In the genomic region with DNA sequence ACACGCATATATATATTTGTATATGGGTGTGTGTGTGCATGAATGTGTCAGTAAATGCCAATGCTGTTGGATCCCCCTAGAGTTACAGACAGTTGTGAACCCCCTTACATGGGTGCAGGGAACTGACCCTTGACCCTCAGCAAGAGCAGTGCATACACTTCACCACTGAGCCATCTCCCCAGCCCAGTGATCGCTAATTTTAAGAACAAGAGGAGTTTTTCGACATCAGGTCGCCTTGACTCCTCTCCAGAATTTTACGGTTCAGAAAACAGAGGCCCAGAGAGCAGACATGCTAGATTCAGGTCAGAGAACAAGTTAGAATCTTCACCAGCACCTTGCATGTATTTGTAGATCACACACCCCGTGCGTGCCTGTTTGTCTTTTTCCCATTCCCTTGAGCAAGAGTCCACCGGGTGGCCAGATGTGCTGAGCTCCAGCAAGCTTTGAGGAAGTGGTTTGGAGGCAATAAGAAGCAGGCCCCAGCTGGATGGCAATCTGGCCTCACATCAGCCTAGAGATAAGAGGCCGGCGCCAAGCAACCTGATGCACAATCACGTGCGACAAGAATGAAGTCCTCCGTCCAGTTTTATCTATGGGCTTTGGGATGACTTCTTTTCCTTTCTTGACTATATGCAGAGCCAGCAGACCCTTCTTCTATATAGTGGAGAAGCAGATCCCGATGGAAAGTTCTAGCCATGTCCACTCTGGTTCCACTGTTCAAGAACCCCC, we compare ENCODE assay signal across 20 mouse cellular contexts. TPM values are rescaled to one million over a fixed set of nuclear protein-coding genes. Genes with fewer than 3 reads are reported as not detected.
DNase-seq lines count a peak whose midpoint lies in the region; ATAC-seq lines count a peak whose summit lies in the region.
"Had no signal": no experiment of that assay in that cellular context is flagged by ENCODE, and none has a peak within 500 bp of the region (broad histone marks: within the 10 kb centered on the region; RNA-seq: fewer than 3 reads in every experiment).

No protein-coding gene starts in this region.

- no peaks in the 10 kb centered on the region for H3K9me3 ChIP-seq in heart, embryonic 10.5 days
- no peaks in the 10 kb centered on the region for H3K9me3 ChIP-seq in heart, embryonic 12.5 days (replicated peaks)
- no peaks in the 10 kb centered on the region for H3K9me3 ChIP-seq in midbrain, embryonic 11.5 days (ENCODE audit: control insufficient read depth, low read length)
- no peaks in the 10 kb centered on the region for H3K9me3 ChIP-seq in midbrain, embryonic 15.5 days
- H3K9me3 ChIP-seq in forebrain, embryonic 16.5 days (ENCODE audit: control insufficient read depth, low read length), result no peaks in the 10 kb centered on the region
- H3K9me3 ChIP-seq: embryonic facial prominence, embryonic 13.5 days; heart, embryonic 15.5 days; hindbrain, embryonic 12.5 days had no signal

- 66% methylated on average over 14 of the region's 14 CpGs for WGBS in heart, embryonic 10.5 days
- WGBS in heart, embryonic 12.5 days, result 60% methylated on average over 14 of the region's 14 CpGs
- WGBS in midbrain, embryonic 11.5 days, result 84% methylated on average over 14 of the region's 14 CpGs
- 84% methylated on average over 14 of the region's 14 CpGs for WGBS in midbrain, embryonic 15.5 days
- 89% methylated on average over 14 of the region's 14 CpGs for WGBS in forebrain, embryonic 16.5 days

- H3K4me1 ChIP-seq in heart, embryonic 10.5 days, result no peaks in the 10 kb centered on the region
- H3K4me1 ChIP-seq in heart, embryonic 12.5 days (replicated peaks), result no peaks in the 10 kb centered on the region
- H3K4me1 ChIP-seq in midbrain, embryonic 11.5 days (ENCODE audit: control insufficient read depth, insufficient read depth, low read length), result no peaks in the 10 kb centered on the region
- H3K4me1 ChIP-seq in midbrain, embryonic 15.5 days, result no peaks in the 10 kb centered on the region
- 0 out of 2 replicates have a peak, but pooled peaks cover 2% of the 10 kb centered on the region for H3K4me1 ChIP-seq in forebrain, embryonic 16.5 days (replicated peaks; ENCODE audit: control insufficient read depth, insufficient read depth, low read length)
- H3K4me1 ChIP-seq: heart, embryonic 15.5 days; hindbrain, embryonic 12.5 days had no signal

- H3K4me3 ChIP-seq in heart, embryonic 10.5 days, result no peak overlapping the region
- H3K4me3 ChIP-seq in heart, embryonic 12.5 days, result no peak overlapping the region
- H3K4me3 ChIP-seq in midbrain, embryonic 11.5 days (ENCODE audit: low read depth, low read length), result no peak overlapping the region
- no peak overlapping the region for H3K4me3 ChIP-seq in midbrain, embryonic 15.5 days
- no peak overlapping the region for H3K4me3 ChIP-seq in forebrain, embryonic 16.5 days (replicated peaks; ENCODE audit: low read length)
- H3K4me3 ChIP-seq: embryonic facial prominence, embryonic 13.5 days; heart, embryonic 15.5 days; hindbrain, embryonic 12.5 days had no signal

- DNase-seq in heart, embryonic 10.5 days (ENCODE audit: low spot score), result peak; percentile 53
- peak; percentile 57 for DNase-seq in midbrain, embryonic 11.5 days (ENCODE audit: low spot score, missing footprints)
- DNase-seq: adrenal gland, adult 2 months; adrenal gland, postnatal 36 days; cerebellum, adult 2 months; cerebellum, postnatal 10 days; embryo, embryonic 11 days; gastrocnemius, postnatal 14 days had no signal

- H3K9ac ChIP-seq in heart, embryonic 12.5 days, result no peak overlapping the region
- no peak overlapping the region for H3K9ac ChIP-seq in midbrain, embryonic 11.5 days (ENCODE audit: low read length)
- no peak overlapping the region for H3K9ac ChIP-seq in midbrain, embryonic 15.5 days
- H3K9ac ChIP-seq in forebrain, embryonic 16.5 days (replicated peaks; ENCODE audit: low read depth, low read length), result no peak overlapping the region
- H3K9ac ChIP-seq: embryonic facial prominence, embryonic 13.5 days; heart, embryonic 15.5 days; hindbrain, embryonic 12.5 days had no signal

- no peaks in the 10 kb centered on the region for H3K27me3 ChIP-seq in heart, embryonic 10.5 days (ENCODE audit: insufficient read depth, poor library complexity, severe bottlenecking)
- no peaks in the 10 kb centered on the region for H3K27me3 ChIP-seq in heart, embryonic 12.5 days (replicated peaks)
- H3K27me3 ChIP-seq in midbrain, embryonic 11.5 days (ENCODE audit: control insufficient read depth, insufficient read depth, low read length), result no peaks in the 10 kb centered on the region
- no peaks in the 10 kb centered on the region for H3K27me3 ChIP-seq in midbrain, embryonic 15.5 days (replicated peaks)
- no peaks in the 10 kb centered on the region for H3K27me3 ChIP-seq in forebrain, embryonic 16.5 days (replicated peaks; ENCODE audit: control insufficient read depth, insufficient read depth, low read length)
- H3K27me3 ChIP-seq: CH12.LX; embryonic facial prominence, embryonic 13.5 days; heart, embryonic 15.5 days; hindbrain, embryonic 12.5 days had no signal

- H3K27ac ChIP-seq in heart, embryonic 10.5 days, result no peak overlapping the region
- no peak overlapping the region for H3K27ac ChIP-seq in heart, embryonic 12.5 days (ENCODE audit: poor library complexity, severe bottlenecking)
- H3K27ac ChIP-seq in midbrain, embryonic 11.5 days (ENCODE audit: low read depth, low read length), result no peak overlapping the region
- H3K27ac ChIP-seq in midbrain, embryonic 15.5 days, result no peak overlapping the region
- no peak overlapping the region for H3K27ac ChIP-seq in forebrain, embryonic 16.5 days (ENCODE audit: low read length)
- H3K27ac ChIP-seq: embryonic facial prominence, embryonic 13.5 days; heart, embryonic 15.5 days; hindbrain, embryonic 12.5 days had no signal

- ATAC-seq in heart, embryonic 12.5 days (ENCODE audit: insufficient number of reproducible peaks, low FRiP score), result no peak
- ATAC-seq in midbrain, embryonic 11.5 days (ENCODE audit: low FRiP score), result no peak
- no peak for ATAC-seq in midbrain, embryonic 15.5 days (replicated peaks)
- peak; percentile 50; the same call in 1 of the 2 replicates for ATAC-seq in granulocyte monocyte progenitor cell, adult 5-6 weeks (replicated peaks; ENCODE audit: poor library complexity, severe bottlenecking)
- ATAC-seq in forebrain, embryonic 16.5 days, result no peak
- ATAC-seq: forebrain, embryonic 14.5 days; hindbrain, embryonic 16.5 days; inflammation-experienced regulatory T-cells, adult 6 months; intestine, postnatal 0 days had no signal

- H3K4me2 ChIP-seq in heart, embryonic 12.5 days, result no peak overlapping the region
- no peak overlapping the region for H3K4me2 ChIP-seq in midbrain, embryonic 11.5 days
- H3K4me2 ChIP-seq in midbrain, embryonic 15.5 days, result no peak overlapping the region
- H3K4me2 ChIP-seq in forebrain, embryonic 16.5 days (ENCODE audit: low read length), result no peak overlapping the region
- H3K4me2 ChIP-seq: embryonic facial prominence, embryonic 13.5 days; heart, embryonic 15.5 days; hindbrain, embryonic 12.5 days had no signal

- no peaks in the 10 kb centered on the region for H3K36me3 ChIP-seq in heart, embryonic 10.5 days
- H3K36me3 ChIP-seq in heart, embryonic 12.5 days, result no peaks in the 10 kb centered on the region
- H3K36me3 ChIP-seq in midbrain, embryonic 11.5 days (ENCODE audit: control insufficient read depth, insufficient read depth, low read length), result no peaks in the 10 kb centered on the region
- H3K36me3 ChIP-seq in midbrain, embryonic 15.5 days (replicated peaks), result no peaks in the 10 kb centered on the region
- H3K36me3 ChIP-seq in forebrain, embryonic 16.5 days (ENCODE audit: control insufficient read depth, insufficient read depth), result no peaks in the 10 kb centered on the region
- H3K36me3 ChIP-seq: embryonic facial prominence, embryonic 13.5 days; heart, embryonic 15.5 days; hindbrain, embryonic 12.5 days had no signal

RNA-seq across cellular contexts. Expression of a gene that starts 33.1 kb away (rescaled TPM):
- 72.3 and 96.5 TPM in 2 replicates for polyA plus RNA-seq in heart, embryonic 10.5 days (2016; fragmentation: Nextera tagmentation; extraction: Ambion mirVana)
- 123 TPM in 2 replicates for polyA plus RNA-seq in heart, embryonic 12.5 days (2016; fragmentation: Nextera tagmentation; extraction: Ambion mirVana)
- polyA plus RNA-seq in midbrain, embryonic 11.5 days (2014; fragmentation: Nextera tagmentation; extraction: Ambion mirVana), result 51.3 and 62.1 TPM in 2 replicates
- 22.3 and 22.7 TPM in 2 replicates for polyA plus RNA-seq in midbrain, embryonic 15.5 days (2015; fragmentation: Nextera tagmentation; extraction: Ambion mirVana)
- 2.7 TPM in 1 of 2 replicates, not detected in the other for total RNA-seq in granulocyte monocyte progenitor cell, adult 5-6 weeks (2014; fragmentation: Nextera tagmentation)
- 0.36 and 0.39 TPM in 2 replicates for total RNA-seq in granulocyte monocyte progenitor cell, adult 5-6 weeks (2017)
- 10.3 and 16.8 TPM in 2 replicates for polyA plus RNA-seq in forebrain, embryonic 16.5 days (2015; fragmentation: Nextera tagmentation; extraction: Ambion mirVana)
- total RNA-seq: CH12.LX had no signal
- polyA plus RNA-seq: inflammation-experienced regulatory T-cells, adult 6 months had no signal
